13 mouse cellular contexts compared by ENCODE assay signal in genomic region chr5:103735411-103736112, GRCm38 (mm10). TPM values are rescaled to one million over a fixed set of nuclear protein-coding genes. Genes with fewer than 3 reads are reported as not detected.
DNase-seq lines count a peak whose midpoint lies in the region; ATAC-seq and TF ChIP-seq lines count a peak whose summit lies in the region.
"Had no signal": no experiment of that assay in that cellular context is flagged by ENCODE, and none has a peak within 500 bp of the region (broad histone marks: within the 10 kb centered on the region; RNA-seq: fewer than 3 reads in every experiment).

No protein-coding gene starts in this region.

- peaks cover 12% of the 10 kb centered on the region; the same call in 1 of the 2 replicates for H3K4me1 ChIP-seq in embryonic facial prominence, embryonic 13.5 days
- H3K4me1 ChIP-seq in embryonic facial prominence, embryonic 10.5 days, result peaks cover 20% of the 10 kb centered on the region
- H3K4me1 ChIP-seq in CH12.LX (ENCODE audit: control insufficient read depth in 1 of 2, insufficient read depth in 2 of 2), result peaks cover 31 to 90% of the 10 kb centered on the region in 2 experiments
- no peaks in the 10 kb centered on the region for H3K4me1 ChIP-seq in forebrain, embryonic 15.5 days
- no peaks in the 10 kb centered on the region for H3K4me1 ChIP-seq in hindbrain, embryonic 11.5 days (replicated peaks; ENCODE audit: control insufficient read depth, insufficient read depth, low read length)
- H3K4me1 ChIP-seq: neural tube, embryonic 15.5 days had no signal

- dilution Hi-C loops in CH12.LX (cut with MboI; ENCODE audit: extremely low pct_ligation_motif_present, extremely low pct_unique_long_range_greater_than_20kb, low sequenced_read_pairs), result no loop called here

- TF ChIP-seq CTCF in CH12.LX (conservative IDR thresholded peaks at IDR 0.05 in 1 of 2, IDR thresholded peaks at IDR 0.05 in 1 of 2; ENCODE audit: low read depth in 2 of 2, low read length in 2 of 2), result no peak

- peaks cover 3% of the 10 kb centered on the region; the same call in 1 of the 2 replicates for H3K27me3 ChIP-seq in embryonic facial prominence, embryonic 13.5 days
- no peaks in the 10 kb centered on the region for H3K27me3 ChIP-seq in embryonic facial prominence, embryonic 10.5 days (replicated peaks; ENCODE audit: low read depth, poor library complexity, severe bottlenecking)
- no peaks in the 10 kb centered on the region for H3K27me3 ChIP-seq in CH12.LX (replicated peaks)
- H3K27me3 ChIP-seq in forebrain, embryonic 15.5 days, result no peaks in the 10 kb centered on the region
- no peaks in the 10 kb centered on the region for H3K27me3 ChIP-seq in hindbrain, embryonic 11.5 days (ENCODE audit: control insufficient read depth, insufficient read depth, low read length)
- H3K27me3 ChIP-seq: neural tube, embryonic 15.5 days had no signal

- TF ChIP-seq EP300 in CH12.LX (IDR thresholded peaks at IDR 0.05; ENCODE audit: low read length), result no peak

- 0 out of 2 replicates have a peak, but pooled peaks have one; percentile 18 for ATAC-seq in embryonic facial prominence, embryonic 13.5 days (ENCODE audit: insufficient number of reproducible peaks, insufficient read depth, low FRiP score, low TSS enrichment, low read depth)
- no peak for ATAC-seq in forebrain, embryonic 15.5 days (replicated peaks)
- no peak for ATAC-seq in hindbrain, embryonic 11.5 days (ENCODE audit: low FRiP score)
- ATAC-seq: midbrain, embryonic 16.5 days had no signal

- DNase-seq in embryonic facial prominence, embryonic 10.5 days (ENCODE audit: low spot score), result no peak
- DNase-seq in CH12.LX (ENCODE audit: extremely low read depth), result no peak
- peak; percentile 57 for DNase-seq in kidney, adult 18-20 months
- peak; percentile 54 to 72 for DNase-seq in kidney, postnatal 4 days
- DNase-seq in thymus, postnatal 10 days (ENCODE audit: low spot score in 2 of 2), result no peak
- no peak for DNase-seq in hindbrain, embryonic 11.5 days (ENCODE audit: low spot score)
- DNase-seq: cerebellum, postnatal 36 days; heart, adult 2 months; heart, postnatal 36 days had no signal

- no peak overlapping the region for H3K4me3 ChIP-seq in embryonic facial prominence, embryonic 13.5 days
- H3K4me3 ChIP-seq in embryonic facial prominence, embryonic 10.5 days, result no peak overlapping the region
- H3K4me3 ChIP-seq in CH12.LX (replicated peaks in 1 of 3; ENCODE audit: low read depth in 2 of 3, low read length in 2 of 3, poor library complexity in 1 of 3), result no peak overlapping the region
- no peak overlapping the region for H3K4me3 ChIP-seq in forebrain, embryonic 15.5 days
- H3K4me3 ChIP-seq in hindbrain, embryonic 11.5 days (ENCODE audit: low read depth, low read length), result no peak overlapping the region
- H3K4me3 ChIP-seq: heart, adult 2 months; neural tube, embryonic 15.5 days had no signal

- no peak overlapping the region for H3K4me2 ChIP-seq in embryonic facial prominence, embryonic 13.5 days
- H3K4me2 ChIP-seq in CH12.LX (ENCODE audit: insufficient read depth, low read depth, poor library complexity, severe bottlenecking), result peak overlapping the region; percentile 60
- H3K4me2 ChIP-seq in forebrain, embryonic 15.5 days (replicated peaks), result no peak overlapping the region
- no peak overlapping the region for H3K4me2 ChIP-seq in hindbrain, embryonic 11.5 days (replicated peaks; ENCODE audit: low read depth, low read length)
- H3K4me2 ChIP-seq: neural tube, embryonic 15.5 days had no signal

- no peak for TF ChIP-seq POLR2A in CH12.LX (IDR thresholded peaks at IDR 0.05; ENCODE audit: low read depth, low read length)

- in situ Hi-C loops in CH12.LX (cut with MboI; ENCODE audit: low pct_ligation_motif_present, low pct_unique_long_range_greater_than_20kb, low sequenced_read_pairs), result no loop called here

- no peaks in the 10 kb centered on the region for H3K36me3 ChIP-seq in embryonic facial prominence, embryonic 13.5 days
- H3K36me3 ChIP-seq in embryonic facial prominence, embryonic 10.5 days (replicated peaks), result no peaks in the 10 kb centered on the region
- H3K36me3 ChIP-seq in CH12.LX (replicated peaks in 1 of 2; ENCODE audit: control insufficient read depth in 1 of 2, insufficient read depth in 1 of 2, low read length in 1 of 2), result peaks cover 0 to 35% of the 10 kb centered on the region in 2 experiments
- H3K36me3 ChIP-seq in forebrain, embryonic 15.5 days, result no peaks in the 10 kb centered on the region
- H3K36me3 ChIP-seq in hindbrain, embryonic 11.5 days (ENCODE audit: control insufficient read depth, insufficient read depth, low read length), result no peaks in the 10 kb centered on the region
- H3K36me3 ChIP-seq: neural tube, embryonic 15.5 days had no signal

- no peak overlapping the region for H3K9ac ChIP-seq in embryonic facial prominence, embryonic 13.5 days
- peak overlapping the region; percentile 3; the same call in 1 of the 2 replicates for H3K9ac ChIP-seq in CH12.LX (ENCODE audit: insufficient read depth, low read depth)
- no peak overlapping the region for H3K9ac ChIP-seq in forebrain, embryonic 15.5 days (replicated peaks)
- H3K9ac ChIP-seq in hindbrain, embryonic 11.5 days (ENCODE audit: low read depth, low read length), result no peak overlapping the region
- H3K9ac ChIP-seq: neural tube, embryonic 15.5 days had no signal

- no peak for TF ChIP-seq RAD21 in CH12.LX (IDR thresholded peaks at IDR 0.05; ENCODE audit: low read depth, low read length)

- no peaks in the 10 kb centered on the region for H3K9me3 ChIP-seq in embryonic facial prominence, embryonic 13.5 days
- H3K9me3 ChIP-seq in embryonic facial prominence, embryonic 10.5 days, result no peaks in the 10 kb centered on the region
- no peaks in the 10 kb centered on the region for H3K9me3 ChIP-seq in CH12.LX (replicated peaks; ENCODE audit: low read length)
- H3K9me3 ChIP-seq in forebrain, embryonic 15.5 days, result no peaks in the 10 kb centered on the region
- no peaks in the 10 kb centered on the region for H3K9me3 ChIP-seq in hindbrain, embryonic 11.5 days (ENCODE audit: control insufficient read depth, low read length)
- H3K9me3 ChIP-seq: neural tube, embryonic 15.5 days had no signal

- H3K79me2 ChIP-seq in CH12.LX (replicated peaks; ENCODE audit: control insufficient read depth, extremely low read depth, insufficient read depth, poor library complexity, severe bottlenecking), result peaks cover 61% of the 10 kb centered on the region

- WGBS in embryonic facial prominence, embryonic 13.5 days, result 54% methylated on average over 5 of the region's 5 CpGs
- 60% methylated on average over 5 of the region's 5 CpGs for WGBS in embryonic facial prominence, embryonic 10.5 days
- 67% methylated on average over 5 of the region's 5 CpGs for WGBS in forebrain, embryonic 15.5 days
- 73% methylated on average over 5 of the region's 5 CpGs for WGBS in hindbrain, embryonic 11.5 days

- H3K27ac ChIP-seq in embryonic facial prominence, embryonic 13.5 days, result no peak overlapping the region
- no peak overlapping the region for H3K27ac ChIP-seq in embryonic facial prominence, embryonic 10.5 days (replicated peaks)
- H3K27ac ChIP-seq in CH12.LX (ENCODE audit: insufficient read depth, low read depth), result peak overlapping the region; percentile 56
- H3K27ac ChIP-seq in forebrain, embryonic 15.5 days (replicated peaks), result no peak overlapping the region
- no peak overlapping the region for H3K27ac ChIP-seq in hindbrain, embryonic 11.5 days (ENCODE audit: low read depth, low read length)
- H3K27ac ChIP-seq: heart, adult 2 months; neural tube, embryonic 15.5 days had no signal

TF ChIP-seq in CH12.LX, 34 proteins besides CTCF, POLR2A, EP300 and RAD21:
- TF ChIP-seq CHD1 (IDR thresholded peaks at IDR 0.05; ENCODE audit: low read depth, low read length) (no peak), USF2 (conservative IDR thresholded peaks at IDR 0.05; ENCODE audit: low read depth, low read length) (no peak)
TF ChIP-seq in CH12.LX: peak in this region for 0.

RNA-seq across cellular contexts. Expression of gene Aff1, which starts 43.4 kb away (rescaled TPM):
- polyA plus RNA-seq in embryonic facial prominence, embryonic 13.5 days (2015; fragmentation: Nextera tagmentation; extraction: Ambion mirVana), result 5.2 and 5.5 TPM in 2 replicates
- polyA plus RNA-seq in embryonic facial prominence, embryonic 10.5 days (2016; fragmentation: Nextera tagmentation; extraction: Ambion mirVana), result 4.0 and 5.5 TPM in 2 replicates
- total RNA-seq in CH12.LX (2012; rRNA removed), result 20.7 and 21.8 TPM in 2 replicates
- total RNA-seq in CH12.LX (2014; rRNA removed), result 12.0 and 13.2 TPM in 2 replicates
- 32.7 and 38.9 TPM in 2 replicates for polyA plus RNA-seq in CH12.LX (2012; ENCODE audit: insufficient read length, low read depth)
- polyA plus RNA-seq in forebrain, embryonic 15.5 days (2015; fragmentation: Nextera tagmentation; extraction: Ambion mirVana), result 1.2 and 2.4 TPM in 2 replicates
- polyA plus RNA-seq in hindbrain, embryonic 11.5 days (2014; fragmentation: Nextera tagmentation; extraction: Ambion mirVana), result 7.0 and 8.5 TPM in 2 replicates

Comparison
In these comparisons a context has a peak if more than half of its experiments do, and no peak if none do; other contexts are left out.
1. DNase-seq: peak in kidney, adult 18-20 months (single experiment) and kidney, postnatal 4 days (2 of 2); none in embryonic facial prominence, embryonic 10.5 days (single experiment), CH12.LX (single experiment), thymus, postnatal 10 days (0 of 2) and hindbrain, embryonic 11.5 days (single experiment).